Mouse (Mus musculus) forebrain, embryonic 10.5 days (tissue): ENCODE measurements around the gene Npc2. TPM values are rescaled to one million over a fixed set of nuclear protein-coding genes. Genes with fewer than 3 reads are reported as not detected.

Source experiments
- DNase-seq: peaks from one replicate; pipeline ENCODE4 v3.0.0-alpha.2; 2017; ENCODE audit warnings: low spot score; ENCODE audit errors: extremely low spot score
- H3K27ac ChIP-seq: fragments of 300-500 bp; sonication (generic); 2 replicates; pipeline ENCODE4 v1.5.1; 2016; ENCODE audit warnings: mild to moderate bottlenecking
- H3K27me3 ChIP-seq: fragments of 300-500 bp; sonication (generic); 2 replicates; pipeline ENCODE4 v1.6.1; 2016; ENCODE audit warnings: mild to moderate bottlenecking; ENCODE audit not compliant: poor library complexity, severe bottlenecking
- H3K36me3 ChIP-seq: fragments of 300-500 bp; sonication (generic); replicated peaks from 2 replicates; pipeline ENCODE4 v1.6.1; 2016; ENCODE audit warnings: mild to moderate bottlenecking, moderate library complexity
- H3K4me1 ChIP-seq: fragments of 300-500 bp; sonication (generic); 2 replicates; pipeline ENCODE4 v1.6.1; 2016
- H3K4me3 ChIP-seq: fragments of 300-500 bp; sonication (generic); 2 replicates; pipeline ENCODE4 v1.5.1; 2016; ENCODE audit warnings: mild to moderate bottlenecking, moderate library complexity
- H3K9me3 ChIP-seq: fragments of 300-500 bp; sonication (generic); 2 replicates; pipeline ENCODE4 v1.6.1; 2016; ENCODE audit warnings: mild to moderate bottlenecking, moderate library complexity
- WGBS: fragments of 180-500 bp; shearing (Covaris S2); methylation state at CpG from one replicate; pipeline ENCODE4 v1.1.7; 2016; 5-methylcytosine and 5-hydroxymethylcytosine counted together
- polyA plus RNA-seq: library from polyadenylated mRNA; unstranded; fragments of >200 nt; fragmentation: Nextera tagmentation; extraction: Ambion mirVana; gene quantifications from 2 replicates; pipeline ENCODE4 v1.2.1, GENCODE M21; 2016

Gene Npc2
- polyA plus RNA-seq, 1 experiment from 2014 or later: 66.0 TPM

GRCm38 (mm10) chr12:84805228-84805842 is 32.4 kb upstream of the Npc2 start:
- no peaks in the 10 kb centered on the region for H3K27me3 ChIP-seq
- H3K36me3 ChIP-seq: no peaks in the 10 kb centered on the region
- no peak for DNase-seq
- no peak overlapping the region for H3K4me3 ChIP-seq
- 82% methylated on average over 9 of the region's 9 CpGs for WGBS
- H3K27ac ChIP-seq: no peak overlapping the region
- peaks cover 18% of the 10 kb centered on the region; the same call in 1 of the 2 replicates for H3K4me1 ChIP-seq
- H3K9me3 ChIP-seq: no peaks in the 10 kb centered on the region

- peaks cover 18% of the 10 kb centered on the region; the same call in 1 of the 2 replicates for H3K4me1 ChIP-seq
- WGBS: 88% methylated on average over 3 of the region's 3 CpGs
These were observed 29.7 kb upstream of the Npc2 start for GRCm38 (mm10) chr12:84802625-84803024.

GRCm38 (mm10) chr12:84801532-84802110 is 28.7 kb upstream of the Npc2 start:
- Histone ChIP-seq H3K4me1 (peaks cover 14% of the 10 kb centered on the region; the same call in 1 of the 2 replicates), H3K27me3 (no peaks in the 10 kb centered on the region), H3K36me3 (no peaks in the 10 kb centered on the region), H3K4me3 (no peak overlapping the region), H3K9me3 (no peaks in the 10 kb centered on the region), H3K27ac (no peak overlapping the region)
- WGBS: 91% methylated on average over 13 of the region's 13 CpGs
- no peak for DNase-seq

More at GRCm38 (mm10) chr12:84802625-84803024, 29.7 kb upstream of the Npc2 start:
- DNase-seq: no peak
- no peak overlapping the region for H3K27ac ChIP-seq
- H3K27me3 ChIP-seq: no peaks in the 10 kb centered on the region
- no peaks in the 10 kb centered on the region for H3K9me3 ChIP-seq
- no peak overlapping the region for H3K4me3 ChIP-seq
- no peaks in the 10 kb centered on the region for H3K36me3 ChIP-seq

- Histone ChIP-seq H3K4me3 (no peak overlapping the region), H3K27ac (no peak overlapping the region), H3K27me3 (no peaks in the 10 kb centered on the region), H3K36me3 (no peaks in the 10 kb centered on the region), H3K4me1 (peaks cover 3% of the 10 kb centered on the region; the same call in 1 of the 2 replicates), H3K9me3 (no peaks in the 10 kb centered on the region)
- 84% methylated on average over 4 of the region's 4 CpGs for WGBS
- DNase-seq: no peak
These were observed 27.5 kb upstream of the Npc2 start for GRCm38 (mm10) chr12:84800419-84800818.

- H3K36me3 ChIP-seq: no peaks in the 10 kb centered on the region
- DNase-seq: no peak
- no peaks in the 10 kb centered on the region for H3K27me3 ChIP-seq
- 91% methylated on average over 13 of the region's 13 CpGs for WGBS
- no peaks in the 10 kb centered on the region for H3K4me1 ChIP-seq
- H3K9me3 ChIP-seq: no peaks in the 10 kb centered on the region
- no peak overlapping the region for H3K27ac ChIP-seq
- no peak overlapping the region for H3K4me3 ChIP-seq
These were observed 26.1 kb upstream of the Npc2 start for GRCm38 (mm10) chr12:84799086-84799485.

GRCm38 (mm10) chr12:84794647-84795046 is 21.7 kb upstream of the Npc2 start:
- Histone ChIP-seq H3K27ac (no peak overlapping the region), H3K36me3 (no peaks in the 10 kb centered on the region), H3K9me3 (no peaks in the 10 kb centered on the region), H3K4me1 (no peaks in the 10 kb centered on the region), H3K4me3 (no peak overlapping the region), H3K27me3 (no peaks in the 10 kb centered on the region; the same call in 1 of the 2 replicates)
- WGBS: 91% methylated on average over 8 of the region's 8 CpGs
- no peak for DNase-seq

- Histone ChIP-seq H3K36me3 (no peaks in the 10 kb centered on the region), H3K27me3 (no peaks in the 10 kb centered on the region; the same call in 1 of the 2 replicates), H3K4me3 (no peak overlapping the region), H3K9me3 (no peaks in the 10 kb centered on the region), H3K27ac (no peak overlapping the region), H3K4me1 (no peaks in the 10 kb centered on the region)
- WGBS: 86% methylated on average over 4 of the region's 4 CpGs
- no peak for DNase-seq
These were observed 19.7 kb upstream of the Npc2 start for GRCm38 (mm10) chr12:84792629-84793028.

GRCm38 (mm10) chr12:84790853-84791252 is 17.9 kb upstream of the Npc2 start:
- WGBS: 81% methylated on average over 10 of the region's 10 CpGs
- no peaks in the 10 kb centered on the region for H3K36me3 ChIP-seq
- H3K4me3 ChIP-seq: no peak overlapping the region
- peaks cover 5% of the 10 kb centered on the region for H3K27me3 ChIP-seq
- no peak overlapping the region for H3K27ac ChIP-seq
- H3K9me3 ChIP-seq: no peaks in the 10 kb centered on the region
- DNase-seq: no peak
- H3K4me1 ChIP-seq: peaks cover 6% of the 10 kb centered on the region; the same call in 1 of the 2 replicates

- H3K27me3 ChIP-seq: peaks cover 16% of the 10 kb centered on the region
- no peak for DNase-seq
- H3K27ac ChIP-seq: no peak overlapping the region
- peaks cover 17% of the 10 kb centered on the region for H3K4me1 ChIP-seq
- no peaks in the 10 kb centered on the region for H3K36me3 ChIP-seq
- H3K4me3 ChIP-seq: no peak overlapping the region
- WGBS: 67% methylated on average over 5 of the region's 5 CpGs
- no peaks in the 10 kb centered on the region for H3K9me3 ChIP-seq
These were observed 13.1 kb upstream of the Npc2 start for GRCm38 (mm10) chr12:84786091-84786490.

GRCm38 (mm10) chr12:84784604-84785381 is 11.8 kb upstream of the Npc2 start:
- Histone ChIP-seq H3K27ac (peak overlapping the region; percentile 37; the same call in 1 of the 2 replicates), H3K9me3 (no peaks in the 10 kb centered on the region), H3K4me1 (peaks cover 17% of the 10 kb centered on the region), H3K36me3 (no peaks in the 10 kb centered on the region), H3K27me3 (peaks cover 16% of the 10 kb centered on the region), H3K4me3 (peak overlapping the region; percentile 19; the same call in 1 of the 2 replicates)
- 36% methylated on average over 25 of the region's 25 CpGs for WGBS
- peak; percentile 85 for DNase-seq

- no peak for DNase-seq
- Histone ChIP-seq H3K4me3 (no peak overlapping the region), H3K36me3 (peaks cover 19% of the 10 kb centered on the region), H3K27ac (no peak overlapping the region), H3K4me1 (peaks cover 20% of the 10 kb centered on the region), H3K27me3 (no peaks in the 10 kb centered on the region), H3K9me3 (no peaks in the 10 kb centered on the region)
These were observed 3.3 kb upstream of the Npc2 start for GRCm38 (mm10) chr12:84776229-84776628.

GRCm38 (mm10) chr12:84774376-84774775 is 1.4 kb upstream of the Npc2 start:
- H3K27ac ChIP-seq: no peak overlapping the region
- 95% methylated on average over 6 of the region's 6 CpGs for WGBS
- H3K9me3 ChIP-seq: no peaks in the 10 kb centered on the region
- no peaks in the 10 kb centered on the region for H3K27me3 ChIP-seq
- DNase-seq: no peak
- H3K4me3 ChIP-seq: peak overlapping the region; percentile 68
- peaks cover 34% of the 10 kb centered on the region for H3K4me1 ChIP-seq
- peaks cover 36% of the 10 kb centered on the region for H3K36me3 ChIP-seq

- no peak for DNase-seq
- Histone ChIP-seq H3K27ac (peak overlapping the region; percentile 95), H3K4me1 (peaks cover 36% of the 10 kb centered on the region), H3K9me3 (no peaks in the 10 kb centered on the region), H3K4me3 (peak overlapping the region; percentile 68), H3K27me3 (no peaks in the 10 kb centered on the region), H3K36me3 (peaks cover 44% of the 10 kb centered on the region)
- under 1% methylated on average over 20 of the region's 20 CpGs for WGBS
These were observed 524 bp upstream of the Npc2 start for GRCm38 (mm10) chr12:84773476-84773875.
